Mouse (Mus musculus): Measurements from ENCODE around the gene Abtb2. TPM values are rescaled to one million over a fixed set of nuclear protein-coding genes. Genes with fewer than 3 reads are reported as not detected.
"Not testable (repeated sequence)": the region's sequence is repeated elsewhere in the genome, so short reads cannot be mapped to it uniquely, and the experiment has no call there.

Abtb2 gene
- 16.1 TPM for polyA plus RNA-seq (2012; fragmentation: generic; extraction: Trizol)

DNA sequence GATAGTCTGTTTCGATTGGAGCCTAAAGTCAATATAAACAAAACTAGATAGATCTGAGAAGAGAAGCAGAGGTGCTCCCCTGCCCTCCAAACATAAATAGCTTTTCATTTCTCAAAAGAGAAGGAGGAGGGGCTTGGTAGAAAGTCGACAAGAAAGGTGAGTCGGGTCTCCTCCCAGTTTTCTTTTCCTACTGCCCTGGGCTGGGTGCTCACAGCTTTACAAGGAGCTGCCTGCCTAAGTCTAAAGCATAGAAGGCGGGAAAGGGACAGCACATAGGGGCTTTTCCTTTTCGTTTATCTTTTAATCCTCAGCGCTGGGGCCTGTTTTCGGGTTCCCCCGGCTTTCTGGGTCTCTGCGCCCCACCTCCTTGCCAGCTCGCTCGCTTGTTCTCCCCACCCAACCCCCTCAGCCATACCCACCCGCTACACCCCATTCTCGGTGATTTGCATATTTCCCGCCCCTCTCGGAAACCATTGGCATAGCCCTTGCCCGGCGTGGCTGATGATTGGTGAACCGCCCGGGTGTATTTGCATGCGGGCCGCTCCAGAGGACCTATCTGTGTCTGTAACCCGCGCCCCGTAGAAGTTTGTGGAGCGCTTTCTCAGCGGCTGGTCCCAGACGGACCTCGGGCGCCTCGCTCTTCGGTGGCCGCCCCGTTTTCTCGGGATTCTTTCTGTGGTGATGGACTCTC lies at the start of gene Abtb2:
TSS of gene Abtb2 (plus strand) at position 579 of the 691 bp plus-strand sequence.
- TF ChIP-seq POLR2A (IDR thresholded peaks at IDR 0.05; ENCODE audit: insufficient read length, low read depth) (peak; percentile 93), CEBPB (IDR thresholded peaks at IDR 0.05; ENCODE audit: insufficient read depth, poor library complexity, severe bottlenecking) (no peak), MYOG (IDR thresholded peaks at IDR 0.05; ENCODE audit: control insufficient read depth in 1 of 3, insufficient read depth in 1 of 3, insufficient read length in 2 of 3, low read depth in 2 of 3) (no peak), REST (IDR thresholded peaks at IDR 0.05; ENCODE audit: insufficient read depth, insufficient read length) (no peak), TCF3 (IDR thresholded peaks at IDR 0.05; ENCODE audit: insufficient read length, low read depth) (no peak), E2F4 (IDR thresholded peaks at IDR 0.05; ENCODE audit: insufficient read depth) (no peak), POLR2AphosphoS2 (IDR thresholded peaks at IDR 0.05; ENCODE audit: insufficient read length, low read depth) (peak; percentile 88), MAX (IDR thresholded peaks at IDR 0.05; ENCODE audit: low read depth) (no peak), MYOD1 (IDR thresholded peaks at IDR 0.05; ENCODE audit: control insufficient read depth in 1 of 3, insufficient read length in 2 of 3, low read depth in 2 of 3) (no peak)
- peak within 1 kb of the TSS; percentile 86 for H3ac ChIP-seq (ENCODE audit: control insufficient read depth, insufficient read length)
- peaks cover 7% of the 10 kb centered on the region for H3K27me3 ChIP-seq (ENCODE audit: control insufficient read depth, insufficient read depth, insufficient read length)
- peak within 1 kb of the TSS; percentile 72 for H3K4me3 ChIP-seq
- H3K4me2 ChIP-seq (ENCODE audit: low read depth): peak within 1 kb of the TSS; percentile 98
- H3K79me2 ChIP-seq (ENCODE audit: control insufficient read depth, insufficient read depth): peaks cover 37% of the 10 kb centered on the region
- H3K36me3 ChIP-seq (ENCODE audit: control insufficient read depth, insufficient read depth): no peaks in the 10 kb centered on the region

DNA sequence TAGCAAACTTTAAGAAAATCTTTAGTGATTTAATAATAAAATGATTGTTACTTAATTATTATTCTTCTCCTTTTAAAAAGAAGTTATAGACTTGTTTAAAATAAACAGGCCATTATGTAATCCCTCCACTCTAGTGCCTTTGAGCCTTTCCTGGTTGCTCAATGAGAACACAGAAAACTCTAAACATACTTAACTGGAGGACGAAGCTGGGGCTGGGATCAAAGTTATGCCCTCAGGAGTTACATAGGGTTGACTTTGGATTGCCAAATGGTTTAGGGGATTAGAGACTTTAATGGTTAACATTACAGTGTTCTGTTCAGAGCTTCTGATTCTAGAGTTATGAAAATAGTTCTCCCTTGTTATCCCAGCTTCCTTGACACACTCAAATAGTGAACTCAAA lies 49.6 kb upstream of the Abtb2 start:
- no peaks in the 10 kb centered on the region for H3K36me3 ChIP-seq (ENCODE audit: control insufficient read depth, insufficient read depth)
- no peak overlapping the region for H3K4me3 ChIP-seq
- TF ChIP-seq MAX (IDR thresholded peaks at IDR 0.05; ENCODE audit: low read depth) (no peak), E2F4 (IDR thresholded peaks at IDR 0.05; ENCODE audit: insufficient read depth) (no peak), MYOG (IDR thresholded peaks at IDR 0.05; ENCODE audit: control insufficient read depth in 1 of 3, insufficient read depth in 1 of 3, insufficient read length in 2 of 3, low read depth in 2 of 3) (no peak), POLR2AphosphoS2 (IDR thresholded peaks at IDR 0.05; ENCODE audit: insufficient read length, low read depth) (no peak), POLR2A (IDR thresholded peaks at IDR 0.05; ENCODE audit: insufficient read length, low read depth) (no peak), USF1 (IDR thresholded peaks at IDR 0.05; ENCODE audit: low read depth) (no peak), TCF12 (IDR thresholded peaks at IDR 0.05; ENCODE audit: insufficient read depth, poor library complexity, severe bottlenecking) (no peak), REST (IDR thresholded peaks at IDR 0.05; ENCODE audit: insufficient read depth, insufficient read length) (no peak), MYOD1 (IDR thresholded peaks at IDR 0.05; ENCODE audit: control insufficient read depth in 1 of 3, insufficient read length in 2 of 3, low read depth in 2 of 3) (no peak), CEBPB (IDR thresholded peaks at IDR 0.05; ENCODE audit: insufficient read depth, poor library complexity, severe bottlenecking) (no peak), TCF3 (IDR thresholded peaks at IDR 0.05; ENCODE audit: insufficient read length, low read depth) (no peak), SRF (IDR thresholded peaks at IDR 0.05; ENCODE audit: control insufficient read depth, insufficient read length, low read depth) (no peak)
- H3K79me2 ChIP-seq (ENCODE audit: control insufficient read depth, insufficient read depth): no peaks in the 10 kb centered on the region
- no peak overlapping the region for H3ac ChIP-seq (ENCODE audit: control insufficient read depth, insufficient read length)
- H3K27me3 ChIP-seq (ENCODE audit: control insufficient read depth, insufficient read depth, insufficient read length): no peaks in the 10 kb centered on the region
- H3K4me2 ChIP-seq (ENCODE audit: low read depth): no peak overlapping the region

DNA sequence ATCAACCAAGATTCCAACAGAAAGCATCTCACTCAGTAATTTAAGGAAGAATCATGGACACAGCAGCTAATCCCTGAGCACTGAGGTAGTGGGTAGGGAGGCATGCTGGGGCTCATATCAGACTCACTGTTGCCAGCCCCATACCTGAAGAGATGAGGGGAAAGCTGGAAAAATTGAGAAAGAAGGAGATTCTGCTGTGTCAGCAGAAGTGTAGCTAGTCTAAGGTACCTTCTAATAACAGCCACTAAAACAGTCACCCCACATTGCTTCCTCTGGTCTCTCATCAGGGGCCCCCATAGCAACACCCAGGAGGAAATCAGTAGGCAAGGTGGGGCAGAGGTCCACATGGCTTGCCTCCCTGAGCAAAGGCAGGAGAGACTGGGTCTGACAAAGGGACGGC lies 40.5 kb upstream of the Abtb2 start:
- TF ChIP-seq TCF12 (IDR thresholded peaks at IDR 0.05; ENCODE audit: insufficient read depth, poor library complexity, severe bottlenecking) (no peak), POLR2AphosphoS2 (IDR thresholded peaks at IDR 0.05; ENCODE audit: insufficient read length, low read depth) (no peak), USF1 (IDR thresholded peaks at IDR 0.05; ENCODE audit: low read depth) (no peak), SRF (IDR thresholded peaks at IDR 0.05; ENCODE audit: control insufficient read depth, insufficient read length, low read depth) (no peak), REST (IDR thresholded peaks at IDR 0.05; ENCODE audit: insufficient read depth, insufficient read length) (no peak), TCF3 (IDR thresholded peaks at IDR 0.05; ENCODE audit: insufficient read length, low read depth) (no peak), MYOD1 (IDR thresholded peaks at IDR 0.05; ENCODE audit: control insufficient read depth in 1 of 3, insufficient read length in 2 of 3, low read depth in 2 of 3) (no peak), E2F4 (IDR thresholded peaks at IDR 0.05; ENCODE audit: insufficient read depth) (no peak), MYOG (IDR thresholded peaks at IDR 0.05; ENCODE audit: control insufficient read depth in 1 of 3, insufficient read depth in 1 of 3, insufficient read length in 2 of 3, low read depth in 2 of 3) (no peak), CEBPB (IDR thresholded peaks at IDR 0.05; ENCODE audit: insufficient read depth, poor library complexity, severe bottlenecking) (no peak)
- H3K4me3 ChIP-seq: no peak overlapping the region
- H3ac ChIP-seq (ENCODE audit: control insufficient read depth, insufficient read length): no peak overlapping the region
- H3K27me3 ChIP-seq (ENCODE audit: control insufficient read depth, insufficient read depth, insufficient read length): peaks cover 15% of the 10 kb centered on the region
- no peak overlapping the region for H3K4me2 ChIP-seq (ENCODE audit: low read depth)
- no peaks in the 10 kb centered on the region for H3K36me3 ChIP-seq (ENCODE audit: control insufficient read depth, insufficient read depth)
- no peaks in the 10 kb centered on the region for H3K79me2 ChIP-seq (ENCODE audit: control insufficient read depth, insufficient read depth)

DNA sequence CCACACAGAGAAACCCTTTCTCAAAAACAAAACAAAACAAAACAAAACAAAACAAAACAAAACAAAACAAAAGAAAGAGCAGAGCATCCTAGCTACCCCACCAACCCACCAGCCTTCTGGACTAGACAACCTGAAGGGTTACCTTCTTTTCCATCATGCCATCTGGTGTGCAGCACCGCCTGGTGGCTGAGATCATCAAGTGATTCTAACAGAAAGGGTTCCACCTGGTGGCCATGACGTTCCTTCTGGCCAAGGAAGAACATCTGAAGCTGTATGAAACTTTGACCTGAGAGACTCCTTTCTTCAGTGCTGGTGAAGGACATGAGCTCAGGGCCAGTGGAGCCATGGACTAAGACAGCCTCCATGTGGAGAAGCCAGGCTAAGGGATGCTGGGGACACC lies 19.0 kb upstream of the Abtb2 start:
- no peak for TF ChIP-seq POLR2A (IDR thresholded peaks at IDR 0.05; ENCODE audit: insufficient read length, low read depth)
- TF ChIP-seq E2F4 (IDR thresholded peaks at IDR 0.05; ENCODE audit: insufficient read depth): no peak
- no peak for TF ChIP-seq MAX (IDR thresholded peaks at IDR 0.05; ENCODE audit: low read depth)
- TF ChIP-seq USF1 (IDR thresholded peaks at IDR 0.05; ENCODE audit: low read depth): no peak
- Histone ChIP-seq H3K4me2 (ENCODE audit: low read depth) (no peak overlapping the region), H3K36me3 (ENCODE audit: control insufficient read depth, insufficient read depth) (no peaks in the 10 kb centered on the region), H3K27me3 (ENCODE audit: control insufficient read depth, insufficient read depth, insufficient read length) (no peaks in the 10 kb centered on the region), H3ac (ENCODE audit: control insufficient read depth, insufficient read length) (no peak overlapping the region), H3K79me2 (ENCODE audit: control insufficient read depth, insufficient read depth) (no peaks in the 10 kb centered on the region), H3K4me3 (no peak overlapping the region)

DNA sequence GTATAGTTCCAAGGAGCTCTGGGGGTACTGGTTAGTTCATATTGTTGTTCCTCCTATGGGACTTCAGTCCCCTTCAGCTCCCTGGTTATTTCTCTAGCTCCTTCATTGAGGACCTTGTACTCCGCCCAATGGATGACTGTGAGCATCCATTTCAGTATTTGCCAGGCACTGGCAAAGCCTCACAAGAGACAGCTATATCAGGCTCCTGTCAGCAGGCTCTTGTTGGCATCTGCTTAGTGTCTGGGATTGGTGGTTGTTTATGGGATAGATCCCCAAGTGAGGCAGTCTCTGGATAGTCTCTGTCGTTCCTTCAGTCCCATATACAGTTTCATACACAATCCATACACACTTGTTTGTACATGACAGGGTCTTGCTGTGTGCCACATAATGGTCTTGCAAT lies 15.8 kb upstream of the Abtb2 start:
- not testable (repeated sequence) for H3ac ChIP-seq (ENCODE audit: control insufficient read depth, insufficient read length); H3K4me3 ChIP-seq; H3K4me2 ChIP-seq (ENCODE audit: low read depth); H3K36me3 ChIP-seq (ENCODE audit: control insufficient read depth, insufficient read depth); H3K79me2 ChIP-seq (ENCODE audit: control insufficient read depth, insufficient read depth); H3K27me3 ChIP-seq (ENCODE audit: control insufficient read depth, insufficient read depth, insufficient read length)
